Mouse (Mus musculus) stomach, embryonic 16.5 days (tissue): Measurements from ENCODE around the gene Sike1. TPM values are rescaled to one million over a fixed set of nuclear protein-coding genes. Genes with fewer than 3 reads are reported as not detected.
A peak's percentile ranks its signal among the peaks of the same experiment; 100 is the strongest.

Source experiments
- ATAC-seq: fragments of 200-750 bp; cut with Nextera tagmentation; 2 replicates; pipeline ENCODE4 v1.8.0; 2017; ENCODE audit warnings: moderate number of reproducible peaks, moderate TSS enrichment; ENCODE audit not compliant: insufficient read depth, low FRiP score
- H3K27ac ChIP-seq: fragments of 300-500 bp; sonication (generic); 2 replicates; pipeline ENCODE4 v1.5.1; 2014; ENCODE audit warnings: low read length
- H3K27me3 ChIP-seq: fragments of 300-500 bp; sonication (generic); 2 replicates; pipeline ENCODE4 v1.6.1; 2014; ENCODE audit warnings: low read length, control low read depth, mixed read lengths; ENCODE audit not compliant: control insufficient read depth, insufficient read depth
- H3K36me3 ChIP-seq: fragments of 300-500 bp; sonication (generic); 2 replicates; pipeline ENCODE4 v1.6.1; 2014; ENCODE audit warnings: low read length; ENCODE audit not compliant: control insufficient read depth, insufficient read depth
- H3K4me1 ChIP-seq: fragments of 300-500 bp; sonication (generic); 2 replicates; pipeline ENCODE4 v1.6.1; 2014; ENCODE audit warnings: low read length, control low read depth, mixed read lengths; ENCODE audit not compliant: control insufficient read depth, insufficient read depth
- H3K4me2 ChIP-seq: fragments of 300-500 bp; sonication (generic); 2 replicates; pipeline ENCODE4 v1.6.1; 2014; ENCODE audit warnings: low read depth, low read length, mixed read lengths
- H3K4me3 ChIP-seq: fragments of 300-500 bp; sonication (generic); replicated peaks from 2 replicates; pipeline ENCODE4 v1.5.1; 2014; ENCODE audit warnings: mild to moderate bottlenecking, low read length
- H3K9ac ChIP-seq: fragments of 300-500 bp; sonication (generic); 2 replicates; pipeline ENCODE4 v1.6.1; 2014; ENCODE audit warnings: low read length
- H3K9me3 ChIP-seq: fragments of 300-500 bp; sonication (generic); replicated peaks from 2 replicates; pipeline ENCODE4 v1.6.1; 2016; ENCODE audit warnings: low read length, control low read depth; ENCODE audit not compliant: control insufficient read depth
- WGBS: fragments of 180-500 bp; shearing (Covaris S2); extraction: QIAGEN DNeasy Blood & Tissue Kit; methylation state at CpG from one replicate; pipeline ENCODE4 v1.1.7; 2014; 5-methylcytosine and 5-hydroxymethylcytosine counted together
- polyA plus RNA-seq: library from polyadenylated mRNA; unstranded; fragments of >200 nt; fragmentation: Nextera tagmentation; extraction: Ambion mirVana; gene quantifications from 2 replicates; pipeline ENCODE4 v1.2.1, GENCODE M21; 2015

The Sike1 gene
- polyA plus RNA-seq, 1 experiment from 2014 or later: 56.9 TPM

- H3K27me3 ChIP-seq: no peaks in the 10 kb centered on the region
- no peak overlapping the region for H3K4me3 ChIP-seq
- no peaks in the 10 kb centered on the region for H3K36me3 ChIP-seq
- H3K27ac ChIP-seq: no peak overlapping the region
- no peak for ATAC-seq
- no peaks in the 10 kb centered on the region for H3K4me1 ChIP-seq
- no peak overlapping the region for H3K9ac ChIP-seq
- H3K9me3 ChIP-seq: no peaks in the 10 kb centered on the region
- no peak overlapping the region for H3K4me2 ChIP-seq
- 68% methylated on average over 4 of the region's 4 CpGs for WGBS
Measured at GRCm38 (mm10) chr3:102976906-102977305, 18.6 kb upstream of the Sike1 start.

DNA sequence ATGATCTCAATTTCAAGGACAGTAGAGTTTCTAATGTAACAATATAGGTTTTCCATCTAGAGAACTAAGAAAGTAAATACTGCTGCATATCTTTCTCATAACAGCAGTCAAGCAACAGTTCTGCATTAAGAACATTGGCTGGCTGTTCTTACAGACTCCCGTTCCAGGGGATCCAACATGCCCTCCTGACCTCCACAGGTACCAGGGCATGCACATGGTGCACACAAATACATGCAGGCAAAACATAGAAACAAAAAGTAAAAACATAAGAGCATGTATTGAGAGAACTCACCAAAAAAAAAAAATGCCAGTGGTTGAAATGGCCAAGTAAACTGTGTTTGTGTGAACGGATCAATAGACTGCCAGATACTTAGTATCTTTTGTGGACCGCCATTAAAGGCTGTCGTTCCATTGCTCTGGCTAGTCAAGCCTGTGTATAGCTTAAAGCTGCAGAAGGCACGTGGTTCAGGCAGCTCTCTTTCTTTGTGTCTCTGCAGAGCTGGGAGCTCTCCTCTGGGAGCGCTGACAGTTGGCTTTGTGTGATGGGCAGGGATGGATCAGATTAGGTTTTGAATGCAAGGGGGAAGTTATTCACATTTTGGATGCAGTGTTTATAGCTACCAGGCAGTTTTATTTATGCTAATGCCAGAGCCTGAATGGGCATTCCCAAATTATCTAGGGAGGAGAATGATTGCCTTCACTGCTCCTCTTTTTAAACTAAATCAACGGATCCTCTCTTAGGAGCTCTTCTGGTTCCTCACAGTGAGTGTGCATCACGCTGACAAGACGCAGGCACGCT, 15.8 kb upstream of the Sike1 start:
- Histone ChIP-seq H3K4me1 (no peaks in the 10 kb centered on the region), H3K27me3 (no peaks in the 10 kb centered on the region), H3K9ac (no peak overlapping the region), H3K27ac (no peak overlapping the region), H3K9me3 (no peaks in the 10 kb centered on the region), H3K36me3 (no peaks in the 10 kb centered on the region), H3K4me3 (no peak overlapping the region), H3K4me2 (no peak overlapping the region)
- WGBS: 32% methylated on average over 10 of the region's 10 CpGs
- no peak for ATAC-seq

GRCm38 (mm10) chr3:102980349-102980736, 15.2 kb upstream of the Sike1 start:
- Histone ChIP-seq H3K4me1 (no peaks in the 10 kb centered on the region), H3K36me3 (no peaks in the 10 kb centered on the region), H3K9me3 (no peaks in the 10 kb centered on the region), H3K9ac (no peak overlapping the region), H3K27me3 (no peaks in the 10 kb centered on the region), H3K4me2 (no peak overlapping the region), H3K27ac (no peak overlapping the region), H3K4me3 (no peak overlapping the region)
- 34% methylated on average over 3 of the region's 3 CpGs for WGBS
- no peak for ATAC-seq

GRCm38 (mm10) chr3:102991041-102991440, 4.5 kb upstream of the Sike1 start:
- no peak overlapping the region for H3K4me2 ChIP-seq
- no peak for ATAC-seq
- no peaks in the 10 kb centered on the region for H3K36me3 ChIP-seq
- WGBS: 74% methylated on average over 8 of the region's 8 CpGs
- no peaks in the 10 kb centered on the region for H3K9me3 ChIP-seq
- no peaks in the 10 kb centered on the region for H3K27me3 ChIP-seq
- H3K4me3 ChIP-seq: no peak overlapping the region
- no peak overlapping the region for H3K27ac ChIP-seq
- no peak overlapping the region for H3K9ac ChIP-seq
- H3K4me1 ChIP-seq: 0 out of 2 replicates have a peak, but pooled peaks cover 4% of the 10 kb centered on the region

DNA sequence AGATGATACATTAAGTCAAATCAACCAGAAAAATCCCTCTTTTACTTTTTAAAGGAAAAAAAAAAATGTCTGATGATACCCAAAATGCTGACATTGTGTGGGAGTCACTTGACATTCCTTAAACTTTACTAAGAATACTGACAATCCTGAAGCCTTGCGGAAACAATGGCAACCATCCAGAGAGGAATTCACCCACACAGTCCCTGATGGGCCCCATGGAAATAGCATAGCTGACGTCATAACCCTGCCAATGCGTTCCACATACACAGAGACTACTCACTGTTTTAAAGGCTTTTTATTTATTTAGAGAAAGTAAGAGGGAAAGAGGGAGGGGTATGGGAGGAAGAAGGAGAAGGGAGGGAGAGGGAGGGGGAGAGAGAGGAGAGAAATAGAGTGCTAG, 2.6 kb upstream of the Sike1 start:
- 17% methylated on average over 3 of the region's 3 CpGs for WGBS
- ATAC-seq: no peak
- H3K36me3 ChIP-seq: no peaks in the 10 kb centered on the region
- H3K9ac ChIP-seq: no peak overlapping the region
- H3K27me3 ChIP-seq: no peaks in the 10 kb centered on the region
- no peak overlapping the region for H3K4me3 ChIP-seq
- no peaks in the 10 kb centered on the region for H3K9me3 ChIP-seq
- 0 out of 2 replicates have a peak, but pooled peaks cover 10% of the 10 kb centered on the region for H3K4me1 ChIP-seq
- H3K27ac ChIP-seq: no peak overlapping the region
- H3K4me2 ChIP-seq: no peak overlapping the region

GRCm38 (mm10) chr3:102995233-102995604, 289 bp upstream of the Sike1 start:
- Histone ChIP-seq H3K36me3 (peaks cover 11% of the 10 kb centered on the region), H3K4me2 (peak overlapping the region; percentile 63), H3K27me3 (no peaks in the 10 kb centered on the region), H3K9me3 (no peaks in the 10 kb centered on the region), H3K9ac (peak overlapping the region; percentile 93), H3K27ac (peak overlapping the region; percentile 96), H3K4me1 (0 out of 2 replicates have a peak, but pooled peaks cover 10% of the 10 kb centered on the region), H3K4me3 (peak overlapping the region; percentile 82)
- no peak for ATAC-seq
- WGBS: 43% methylated on average over 7 of the region's 7 CpGs

DNA sequence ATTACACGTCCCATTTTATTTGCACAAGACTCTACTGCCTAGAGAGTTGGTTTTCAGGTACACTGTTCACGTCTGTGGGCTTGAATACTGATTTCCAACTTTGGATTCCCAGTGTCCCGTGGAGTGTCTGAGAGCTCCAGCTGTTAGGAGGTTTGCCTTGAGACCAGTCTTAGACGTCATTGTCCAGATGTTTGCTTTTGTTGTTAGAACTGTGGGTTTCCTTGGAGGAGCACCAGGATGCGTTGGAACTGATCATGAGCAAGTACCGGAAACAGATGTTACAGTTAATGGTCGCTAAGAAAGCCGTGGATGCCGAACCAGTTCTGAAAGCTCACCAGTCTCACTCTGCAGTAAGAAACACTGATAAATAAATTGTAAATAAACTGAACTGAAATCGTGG, 1.5 kb downstream of the Sike1 start:
- H3K4me2 ChIP-seq: no peak overlapping the region
- no peaks in the 10 kb centered on the region for H3K9me3 ChIP-seq
- H3K36me3 ChIP-seq: peaks cover 19% of the 10 kb centered on the region
- H3K27ac ChIP-seq: no peak overlapping the region
- H3K9ac ChIP-seq: no peak overlapping the region
- H3K4me3 ChIP-seq: no peak overlapping the region
- H3K4me1 ChIP-seq: 0 out of 2 replicates have a peak, but pooled peaks cover 10% of the 10 kb centered on the region
- 63% methylated on average over 10 of the region's 10 CpGs for WGBS
- H3K27me3 ChIP-seq: no peaks in the 10 kb centered on the region
- no peak for ATAC-seq

GRCm38 (mm10) chr3:102997591-102997990, 2.1 kb downstream of the Sike1 start:
- H3K9me3 ChIP-seq: no peaks in the 10 kb centered on the region
- H3K4me1 ChIP-seq: 0 out of 2 replicates have a peak, but pooled peaks cover 10% of the 10 kb centered on the region
- peaks cover 19% of the 10 kb centered on the region for H3K36me3 ChIP-seq
- H3K27me3 ChIP-seq: no peaks in the 10 kb centered on the region
- H3K27ac ChIP-seq: no peak overlapping the region
- H3K9ac ChIP-seq: no peak overlapping the region
- WGBS: 78% methylated on average over 3 of the region's 3 CpGs
- no peak overlapping the region for H3K4me3 ChIP-seq
- ATAC-seq: no peak
- no peak overlapping the region for H3K4me2 ChIP-seq

GRCm38 (mm10) chr3:103001595-103001994, 6.1 kb downstream of the Sike1 start:
- 94% methylated on average over 7 of the region's 7 CpGs for WGBS
- H3K9me3 ChIP-seq: no peaks in the 10 kb centered on the region
- peaks cover 19% of the 10 kb centered on the region for H3K36me3 ChIP-seq
- 0 out of 2 replicates have a peak, but pooled peaks cover under 1% of the 10 kb centered on the region for H3K4me1 ChIP-seq
- H3K27me3 ChIP-seq: no peaks in the 10 kb centered on the region
- no peak for ATAC-seq
- no peak overlapping the region for H3K4me2 ChIP-seq
- no peak overlapping the region for H3K9ac ChIP-seq
- H3K27ac ChIP-seq: no peak overlapping the region
- H3K4me3 ChIP-seq: no peak overlapping the region
